Mouse (Mus musculus): ENCODE data around the gene Sh2b3. TPM values are rescaled to one million over a fixed set of nuclear protein-coding genes. Genes with fewer than 3 reads are reported as not detected.

Gene Sh2b3
- polyA plus RNA-seq (2016; fragmentation: Nextera tagmentation; extraction: Ambion mirVana), result 8.8 and 9.0 TPM in 2 replicates

- H3K9me3 ChIP-seq, result no peaks in the 10 kb centered on the region
- H3K36me3 ChIP-seq, result no peaks in the 10 kb centered on the region
- H3K27me3 ChIP-seq, result peaks cover 70% of the 10 kb centered on the region
- WGBS, result 1% methylated on average over 35 of the region's 35 CpGs
- peak within 1 kb of the TSS; percentile 54 for H3K4me3 ChIP-seq
- peaks cover 52% of the 10 kb centered on the region for H3K4me1 ChIP-seq
- H3K9ac ChIP-seq (replicated peaks), result peak within 1 kb of the TSS; percentile 75
- no peak; the same call in 1 of the 2 replicates for ATAC-seq (ENCODE audit: low FRiP score, low read depth)
- H3K4me2 ChIP-seq (replicated peaks), result peak within 1 kb of the TSS; percentile 79
- H3K27ac ChIP-seq (replicated peaks), result no peak within 1 kb of the TSS
These were observed at the start of gene Sh2b3 for GRCm38 (mm10) chr5:121837441-121838340. Gene Sh2b3, minus strand, starts transcription at chr5:121837646.

- ATAC-seq (ENCODE audit: low FRiP score, low read depth), result no peak
- H3K27ac ChIP-seq (replicated peaks), result no peak overlapping the region
- H3K9me3 ChIP-seq, result no peaks in the 10 kb centered on the region
- H3K9ac ChIP-seq (replicated peaks), result no peak overlapping the region
- H3K4me2 ChIP-seq (replicated peaks), result no peak overlapping the region
- no peak overlapping the region for H3K4me3 ChIP-seq
- 81% methylated on average over 8 of the region's 8 CpGs for WGBS
- peaks cover 45% of the 10 kb centered on the region for H3K36me3 ChIP-seq
- no peaks in the 10 kb centered on the region for H3K4me1 ChIP-seq
- peaks cover 4% of the 10 kb centered on the region; the same call in 1 of the 2 replicates for H3K27me3 ChIP-seq
These were observed 45.9 kb upstream of the Sh2b3 start for GRCm38 (mm10) chr5:121883356-121883755.

DNA sequence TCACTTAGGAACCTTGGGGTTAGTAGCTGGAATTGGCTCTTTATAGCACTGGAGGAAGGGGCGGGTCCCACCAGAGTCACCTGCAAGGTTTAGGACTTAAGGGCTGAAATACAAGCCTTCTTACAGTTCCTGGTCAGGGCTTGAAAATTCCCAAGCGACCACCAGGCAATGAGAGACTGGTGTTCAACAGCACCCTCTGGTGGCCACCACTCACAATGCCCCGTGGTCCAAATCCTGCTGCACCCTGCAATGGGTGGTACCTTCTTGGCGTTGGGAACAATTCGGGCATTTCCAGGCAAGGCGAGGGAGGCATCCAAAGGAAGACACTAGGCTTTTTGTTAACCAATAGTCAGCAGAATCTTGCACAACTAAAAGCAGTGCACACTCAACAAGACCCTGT is 41.8 kb upstream of the Sh2b3 start:
- ATAC-seq (ENCODE audit: low FRiP score, low read depth), result no peak
- peaks cover 45% of the 10 kb centered on the region for H3K36me3 ChIP-seq
- no peak overlapping the region for H3K27ac ChIP-seq (replicated peaks)
- no peak overlapping the region for H3K4me3 ChIP-seq
- no peak overlapping the region for H3K4me2 ChIP-seq (replicated peaks)
- H3K9me3 ChIP-seq, result no peaks in the 10 kb centered on the region
- H3K27me3 ChIP-seq, result peaks cover 4% of the 10 kb centered on the region; the same call in 1 of the 2 replicates
- 64% methylated on average over 6 of the region's 6 CpGs for WGBS
- H3K9ac ChIP-seq (replicated peaks), result no peak overlapping the region
- H3K4me1 ChIP-seq, result no peaks in the 10 kb centered on the region

DNA sequence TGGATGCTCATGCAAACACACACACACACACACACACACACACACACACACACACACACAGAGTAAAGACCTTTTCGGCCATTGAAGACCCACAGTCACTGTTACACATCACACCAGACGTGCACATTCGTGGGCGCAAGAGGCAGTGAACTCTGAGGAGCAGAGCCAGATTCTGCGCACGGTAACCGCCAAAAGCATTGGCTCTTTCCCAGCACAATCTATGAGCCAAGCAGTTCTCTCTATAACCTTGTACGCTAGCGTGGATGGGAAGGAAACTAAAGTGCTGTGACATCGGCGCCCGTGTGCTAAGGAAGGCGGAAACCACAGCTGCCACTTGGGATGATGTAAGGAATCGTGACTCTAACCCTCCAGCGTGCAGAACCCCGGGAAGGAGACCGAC is 41.3 kb upstream of the Sh2b3 start:
- Histone ChIP-seq H3K4me1 (no peaks in the 10 kb centered on the region), H3K36me3 (peaks cover 49% of the 10 kb centered on the region), H3K4me2 (replicated peaks) (no peak overlapping the region), H3K9me3 (no peaks in the 10 kb centered on the region), H3K9ac (replicated peaks) (no peak overlapping the region), H3K27me3 (peaks cover 4% of the 10 kb centered on the region; the same call in 1 of the 2 replicates), H3K4me3 (no peak overlapping the region), H3K27ac (replicated peaks) (no peak overlapping the region)
- no peak for ATAC-seq (ENCODE audit: low FRiP score, low read depth)
- 90% methylated on average over 17 of the region's 17 CpGs for WGBS

- no peak overlapping the region for H3K4me3 ChIP-seq
- no peaks in the 10 kb centered on the region for H3K4me1 ChIP-seq
- no peaks in the 10 kb centered on the region for H3K9me3 ChIP-seq
- no peak overlapping the region for H3K27ac ChIP-seq (replicated peaks)
- ATAC-seq (ENCODE audit: low FRiP score, low read depth), result no peak
- H3K9ac ChIP-seq (replicated peaks), result no peak overlapping the region
- 84% methylated on average over 12 of the region's 12 CpGs for WGBS
- H3K4me2 ChIP-seq (replicated peaks), result no peak overlapping the region
- H3K36me3 ChIP-seq, result peaks cover 49% of the 10 kb centered on the region
- no peaks in the 10 kb centered on the region for H3K27me3 ChIP-seq
These were observed 39.5 kb upstream of the Sh2b3 start for GRCm38 (mm10) chr5:121876901-121877300.

DNA sequence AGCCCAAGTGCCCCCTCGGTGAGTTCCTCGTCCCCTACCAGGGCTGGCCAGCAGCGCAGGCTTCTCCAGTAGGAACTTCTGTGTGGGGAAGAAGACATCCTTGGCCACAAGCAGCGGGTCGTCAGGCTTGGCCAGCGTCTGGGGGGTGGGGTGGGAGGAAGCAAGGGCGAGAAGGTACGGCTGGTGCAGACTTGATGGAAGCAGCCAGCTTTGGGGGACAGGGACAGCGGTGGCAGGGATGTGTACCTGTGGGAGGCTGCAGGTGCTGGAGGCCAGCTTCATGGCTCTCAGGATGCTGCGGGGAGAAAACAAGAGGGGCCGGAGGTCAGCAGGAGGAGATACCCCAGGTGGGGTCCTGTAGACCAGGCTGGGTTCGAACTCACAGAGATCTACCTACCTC is 37.6 kb upstream of the Sh2b3 start:
- no peaks in the 10 kb centered on the region for H3K27me3 ChIP-seq
- no peak overlapping the region for H3K4me3 ChIP-seq
- H3K27ac ChIP-seq (replicated peaks), result no peak overlapping the region
- H3K9me3 ChIP-seq, result no peaks in the 10 kb centered on the region
- WGBS, result 91% methylated on average over 12 of the region's 12 CpGs
- no peak overlapping the region for H3K4me2 ChIP-seq (replicated peaks)
- no peaks in the 10 kb centered on the region for H3K4me1 ChIP-seq
- peaks cover 53% of the 10 kb centered on the region for H3K36me3 ChIP-seq
- H3K9ac ChIP-seq (replicated peaks), result no peak overlapping the region
- ATAC-seq (ENCODE audit: low FRiP score, low read depth), result no peak

DNA sequence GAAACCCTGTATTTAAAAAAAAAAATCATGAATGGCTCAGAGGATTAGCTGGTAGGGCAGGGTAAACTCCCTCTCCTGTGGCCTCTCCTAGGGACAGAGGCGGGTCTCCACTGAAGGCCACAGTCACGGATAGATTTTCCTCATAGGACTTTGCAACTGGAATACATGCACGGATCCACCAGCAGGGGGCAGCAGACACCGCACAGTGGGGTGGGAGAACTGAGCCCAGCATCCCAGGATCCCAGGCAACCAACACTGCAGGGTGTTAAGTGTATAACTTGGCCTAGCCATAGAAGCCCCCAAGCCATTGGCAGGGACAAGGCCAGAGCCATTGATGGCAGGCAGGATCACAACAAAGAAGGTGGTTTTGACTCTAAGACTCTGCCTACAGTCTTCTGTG is 34.7 kb upstream of the Sh2b3 start:
- Histone ChIP-seq H3K9ac (replicated peaks) (no peak overlapping the region), H3K27ac (replicated peaks) (no peak overlapping the region), H3K9me3 (no peaks in the 10 kb centered on the region), H3K4me3 (no peak overlapping the region), H3K4me1 (no peaks in the 10 kb centered on the region), H3K27me3 (no peaks in the 10 kb centered on the region), H3K36me3 (peaks cover 62% of the 10 kb centered on the region), H3K4me2 (replicated peaks) (no peak overlapping the region)
- 7% methylated on average over 4 of the region's 4 CpGs for WGBS
- peak; percentile 49; the same call in 1 of the 2 replicates for ATAC-seq (ENCODE audit: low FRiP score, low read depth)

GRCm38 (mm10) chr5:121871515-121872030 is 34.1 kb upstream of the Sh2b3 start:
- no peak overlapping the region for H3K4me2 ChIP-seq (replicated peaks)
- no peak for ATAC-seq (ENCODE audit: low FRiP score, low read depth)
- 88% methylated on average over 13 of the region's 13 CpGs for WGBS
- H3K27me3 ChIP-seq, result no peaks in the 10 kb centered on the region
- no peaks in the 10 kb centered on the region for H3K9me3 ChIP-seq
- H3K36me3 ChIP-seq, result peaks cover 63% of the 10 kb centered on the region
- no peak overlapping the region for H3K9ac ChIP-seq (replicated peaks)
- no peaks in the 10 kb centered on the region for H3K4me1 ChIP-seq
- H3K27ac ChIP-seq (replicated peaks), result no peak overlapping the region
- H3K4me3 ChIP-seq, result no peak overlapping the region

DNA sequence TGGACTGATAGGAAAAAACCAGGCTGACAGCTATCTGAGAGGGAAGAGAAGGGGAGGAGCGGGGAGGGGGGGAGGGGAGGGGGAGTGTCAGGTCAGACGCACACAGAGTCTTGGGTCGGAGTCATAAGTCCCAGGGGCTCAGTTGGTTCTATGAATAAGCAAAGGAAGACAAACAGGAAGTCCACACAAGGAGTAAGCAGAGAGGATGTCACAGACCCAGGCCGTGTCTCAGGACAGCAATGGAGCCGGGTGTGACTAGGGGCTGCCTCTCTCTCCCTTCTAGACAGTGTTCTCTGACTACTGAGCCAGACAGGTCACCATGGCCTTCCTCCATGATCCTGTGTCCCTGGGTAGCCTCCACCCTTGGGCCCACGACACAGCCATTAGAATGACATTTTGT is 33.4 kb upstream of the Sh2b3 start:
- Histone ChIP-seq H3K9me3 (no peaks in the 10 kb centered on the region), H3K4me1 (no peaks in the 10 kb centered on the region), H3K4me3 (no peak overlapping the region), H3K27ac (replicated peaks) (no peak overlapping the region), H3K9ac (replicated peaks) (no peak overlapping the region), H3K27me3 (no peaks in the 10 kb centered on the region), H3K36me3 (peaks cover 56% of the 10 kb centered on the region), H3K4me2 (replicated peaks) (no peak overlapping the region)
- ATAC-seq (ENCODE audit: low FRiP score, low read depth), result no peak
- 82% methylated on average over 6 of the region's 6 CpGs for WGBS

GRCm38 (mm10) chr5:121867963-121868362 is 30.5 kb upstream of the Sh2b3 start:
- no peak overlapping the region for H3K9ac ChIP-seq (replicated peaks)
- no peak overlapping the region for H3K4me2 ChIP-seq (replicated peaks)
- H3K36me3 ChIP-seq, result peaks cover 35% of the 10 kb centered on the region
- no peaks in the 10 kb centered on the region for H3K9me3 ChIP-seq
- peaks cover 4% of the 10 kb centered on the region; the same call in 1 of the 2 replicates for H3K4me1 ChIP-seq
- no peak for ATAC-seq (ENCODE audit: low FRiP score, low read depth)
- H3K27ac ChIP-seq (replicated peaks), result no peak overlapping the region
- no peak overlapping the region for H3K4me3 ChIP-seq
- 75% methylated on average over 5 of the region's 5 CpGs for WGBS
- H3K27me3 ChIP-seq, result no peaks in the 10 kb centered on the region

DNA sequence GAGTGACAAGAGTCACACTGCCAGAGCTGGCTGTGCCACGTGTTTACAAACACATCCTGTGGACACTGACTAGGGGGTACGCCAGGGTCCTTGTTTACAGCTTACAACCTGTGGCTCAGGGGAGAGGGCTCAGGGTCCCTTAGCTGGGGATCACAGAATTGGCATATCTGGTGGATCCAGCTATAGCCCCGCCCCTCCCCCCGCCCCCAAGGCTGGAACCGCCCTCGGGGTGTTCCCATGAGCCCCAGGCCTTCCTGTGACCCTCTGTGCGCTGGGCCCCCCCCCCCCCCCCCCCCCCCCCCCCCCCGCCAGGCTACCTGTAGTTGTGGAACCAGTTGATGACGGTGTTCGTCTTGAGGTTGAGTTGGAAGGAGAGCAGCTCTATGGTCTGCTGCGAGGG is 26.9 kb upstream of the Sh2b3 start:
- H3K27ac ChIP-seq (replicated peaks), result no peak overlapping the region
- H3K36me3 ChIP-seq, result peaks cover 39% of the 10 kb centered on the region
- WGBS, result 9% methylated on average over 7 of the region's 11 CpGs
- no peak overlapping the region for H3K9ac ChIP-seq (replicated peaks)
- H3K4me2 ChIP-seq (replicated peaks), result 0 out of 2 replicates have a peak overlapping the region, but pooled peaks have one; percentile 17
- H3K9me3 ChIP-seq, result peaks cover 7% of the 10 kb centered on the region; the same call in 1 of the 2 replicates
- no peak for ATAC-seq (ENCODE audit: low FRiP score, low read depth)
- no peak overlapping the region for H3K4me3 ChIP-seq
- H3K4me1 ChIP-seq, result peaks cover 4% of the 10 kb centered on the region; the same call in 1 of the 2 replicates
- no peaks in the 10 kb centered on the region for H3K27me3 ChIP-seq

DNA sequence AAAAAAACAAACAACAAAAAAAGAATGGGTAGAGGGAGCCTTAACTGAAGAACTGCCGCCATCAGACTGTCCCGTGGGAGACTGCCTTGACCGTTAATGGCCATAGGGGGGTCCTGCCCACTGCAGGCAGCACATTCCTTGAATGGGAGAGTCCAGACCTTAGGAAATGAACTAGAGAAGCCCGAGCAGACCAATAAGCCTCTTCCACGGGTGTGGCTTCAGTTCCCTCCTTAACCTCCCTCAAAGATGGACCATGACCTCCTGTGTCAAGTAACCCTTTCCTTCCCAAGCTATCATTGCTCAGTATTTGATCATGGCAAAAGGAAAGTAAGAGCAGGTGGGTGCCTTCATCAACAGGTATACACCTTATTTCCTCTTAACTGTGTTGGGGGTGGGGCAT is 24.5 kb upstream of the Sh2b3 start:
- H3K4me3 ChIP-seq, result no peak overlapping the region
- WGBS, result 57% methylated on average over 5 of the region's 5 CpGs

More for the DNA sequence above, 24.5 kb upstream of the Sh2b3 start:
- Histone ChIP-seq H3K4me1 (peaks cover 4% of the 10 kb centered on the region; the same call in 1 of the 2 replicates), H3K9ac (replicated peaks) (no peak overlapping the region), H3K4me2 (replicated peaks) (no peak overlapping the region), H3K27ac (replicated peaks) (no peak overlapping the region), H3K27me3 (no peaks in the 10 kb centered on the region), H3K9me3 (peaks cover 7% of the 10 kb centered on the region; the same call in 1 of the 2 replicates), H3K36me3 (peaks cover 28% of the 10 kb centered on the region)
- no peak for ATAC-seq (ENCODE audit: low FRiP score, low read depth)
